Mouse (Mus musculus) layer of hippocampus, postnatal 14 days (tissue): Measurements from ENCODE around the gene Atp1a3. TPM values are rescaled to one million over a fixed set of nuclear protein-coding genes. Genes with fewer than 3 reads are reported as not detected.

ENCODE experiments used
- DNase-seq, 2 experiments: peaks; one replicate each; pipeline ENCODE4 v3.0.0; 2021 to 2022; ENCODE audit warnings: low spot score in 2 of 2, mixed read lengths in 1 of 2
- total RNA-seq, 2 experiments: library from RNA; stranded (reverse); gene quantifications; 2 replicates each; pipeline ENCODE4 v1.2.3; 2021

The Atp1a3 gene
- total RNA-seq, 2 experiments from 2014 or later, result 2,620 to 2,738 TPM

- DNase-seq, result no peak
Measured at GRCm38 (mm10) chr7:25006171-25006570, 413 bp upstream of the Atp1a3 start.

DNA sequence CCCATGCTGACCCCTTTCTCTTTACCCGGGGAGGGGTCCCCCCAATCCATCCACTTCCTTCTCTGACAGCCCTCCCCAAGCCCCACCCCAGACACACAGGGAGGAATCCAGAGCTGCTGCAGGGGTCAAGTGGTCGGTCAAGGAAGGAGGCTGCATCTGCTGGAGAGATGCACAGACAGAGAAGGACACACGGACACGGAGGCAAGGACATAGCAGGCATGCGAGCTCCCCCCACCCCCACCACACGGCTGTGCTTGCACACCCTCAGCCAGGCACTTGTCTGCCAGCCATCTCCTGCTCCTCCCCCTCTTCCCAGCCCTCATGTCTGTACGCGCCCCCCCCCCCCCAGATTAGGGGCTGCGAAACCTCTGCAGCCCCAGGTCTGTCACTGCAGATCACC lies 952 bp downstream of the Atp1a3 start:
- DNase-seq, result no peak

DNA sequence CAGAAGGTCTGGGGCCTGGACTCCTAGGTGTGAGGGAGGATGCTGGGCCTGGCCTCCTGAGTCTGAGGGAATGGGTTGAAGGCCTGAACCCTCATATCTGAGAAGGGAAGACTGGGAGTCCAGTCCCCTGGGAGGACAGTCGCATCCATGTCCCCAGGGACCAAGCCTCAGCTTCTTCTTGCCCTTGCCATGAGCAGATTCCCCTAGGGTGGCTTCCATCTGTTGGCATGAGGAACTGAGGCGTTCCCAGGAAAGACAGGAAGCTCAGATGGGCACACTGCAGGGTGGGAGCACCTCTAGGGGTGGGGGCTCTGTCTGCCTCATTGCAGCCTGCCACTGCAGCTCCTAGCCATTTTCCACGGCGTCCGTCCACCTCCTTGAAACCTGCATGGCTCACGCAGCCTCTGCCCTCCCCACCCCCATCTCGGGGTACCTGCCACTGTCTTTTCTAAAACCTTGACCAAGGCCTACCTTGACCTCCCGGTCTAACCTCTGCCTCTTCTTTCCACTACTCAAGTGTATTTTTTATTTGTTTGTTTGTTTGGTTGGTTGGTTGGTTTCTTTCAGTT lies 1.9 kb downstream of the Atp1a3 start:
- DNase-seq, result no peak

GRCm38 (mm10) chr7:25003291-25003690 lies 2.5 kb downstream of the Atp1a3 start:
- DNase-seq, result no peak

GRCm38 (mm10) chr7:25000711-25001110 lies 5.0 kb downstream of the Atp1a3 start:
- no peak for DNase-seq

DNA sequence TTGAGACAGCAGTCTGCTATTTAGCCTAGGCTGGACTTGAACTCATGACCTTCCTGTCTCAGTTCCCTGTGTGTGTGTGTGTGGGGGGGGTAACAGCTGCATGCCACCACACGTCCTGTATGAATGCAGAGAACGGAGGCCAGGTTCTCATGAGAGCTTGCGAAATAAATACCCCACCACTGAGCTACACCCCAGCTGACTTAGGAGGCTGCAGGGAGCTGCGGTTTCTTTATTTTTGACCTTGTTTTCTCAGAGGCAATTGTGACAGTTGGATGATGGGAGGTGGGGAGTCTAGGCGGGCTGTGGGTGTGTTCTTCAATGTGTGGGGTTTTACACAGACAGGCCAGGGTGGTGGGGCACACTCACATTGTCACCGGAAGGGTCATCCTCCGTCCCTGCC lies 5.5 kb downstream of the Atp1a3 start:
- DNase-seq, result no peak

GRCm38 (mm10) chr7:24993081-24993480 lies 12.7 kb downstream of the Atp1a3 start:
- DNase-seq, result no peak

DNA sequence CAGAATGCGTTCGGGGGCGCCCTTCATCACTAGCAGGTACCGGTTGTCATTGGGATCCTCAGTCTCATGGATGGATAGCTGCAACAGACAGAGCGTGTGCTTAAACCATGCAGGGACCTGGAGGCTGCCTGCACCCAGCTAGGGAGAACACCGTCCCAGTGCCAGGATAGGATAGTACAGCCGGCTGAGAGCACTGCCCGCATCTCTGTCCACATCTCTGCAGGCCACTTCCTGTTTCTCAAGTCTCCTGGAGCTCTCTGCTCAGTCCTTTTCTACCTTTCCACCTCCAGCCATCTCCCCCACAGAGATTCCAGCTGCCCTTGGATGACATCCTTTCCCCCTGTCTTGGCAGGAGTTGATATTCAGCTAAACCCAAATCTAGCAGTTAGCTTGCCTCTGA lies 15.3 kb downstream of the Atp1a3 start:
- DNase-seq, result no peak

GRCm38 (mm10) chr7:24987941-24988340 lies 17.8 kb downstream of the Atp1a3 start:
- no peak for DNase-seq

GRCm38 (mm10) chr7:24985799-24986198 lies 20.0 kb downstream of the Atp1a3 start:
- DNase-seq, result no peak

DNA sequence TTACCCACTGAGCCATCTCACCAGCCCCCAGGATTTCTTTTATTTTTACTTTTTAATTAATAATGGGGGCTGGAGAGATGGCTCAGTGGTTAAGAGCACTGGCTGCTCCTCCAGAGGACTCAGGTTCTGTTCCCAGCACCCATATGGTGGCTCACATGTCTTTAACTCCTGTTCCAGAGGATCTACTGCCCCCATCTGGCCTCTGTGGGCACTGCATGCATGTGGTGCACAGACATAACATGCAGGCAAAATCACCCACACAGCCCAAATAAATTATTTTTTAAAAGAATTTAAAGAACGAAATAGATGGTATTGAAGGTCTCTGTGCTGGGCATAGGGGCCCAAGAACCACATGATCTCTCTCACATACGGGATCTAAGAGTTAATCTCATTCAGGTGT lies 21.5 kb downstream of the Atp1a3 start:
- DNase-seq, result no peak

GRCm38 (mm10) chr7:24983396-24983795 lies 22.4 kb downstream of the Atp1a3 start:
- no peak for DNase-seq

DNA sequence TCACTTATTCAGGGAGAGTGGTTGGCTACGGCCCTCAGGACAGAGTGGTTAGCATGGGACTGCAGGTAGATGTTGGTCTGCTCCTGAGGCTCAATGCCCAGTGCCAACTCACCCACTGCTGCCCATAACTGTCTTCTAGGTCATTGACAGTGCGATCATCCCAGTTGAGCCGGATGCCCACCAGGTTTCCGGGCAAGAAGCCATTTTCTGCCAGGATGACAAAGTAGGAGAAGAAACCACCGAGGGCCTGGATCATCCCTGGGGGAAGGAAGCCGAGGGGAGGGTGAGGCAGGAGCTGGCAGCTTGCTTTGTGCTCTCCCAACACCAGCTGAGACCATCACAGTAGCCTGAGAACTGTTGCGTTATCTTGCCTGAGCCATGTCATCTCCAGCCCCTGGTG lies 25.3 kb downstream of the Atp1a3 start:
- no peak for DNase-seq

- no peak for DNase-seq
Measured at GRCm38 (mm10) chr7:24978781-24979180, 27.0 kb downstream of the Atp1a3 start.

GRCm38 (mm10) chr7:24974893-24975595 lies 30.7 kb downstream of the Atp1a3 start:
- no peak for DNase-seq

- no peak for DNase-seq
Measured at GRCm38 (mm10) chr7:24973902-24974301, 31.9 kb downstream of the Atp1a3 start.

GRCm38 (mm10) chr7:24973208-24973607 lies 32.5 kb downstream of the Atp1a3 start:
- DNase-seq, result no peak

DNA sequence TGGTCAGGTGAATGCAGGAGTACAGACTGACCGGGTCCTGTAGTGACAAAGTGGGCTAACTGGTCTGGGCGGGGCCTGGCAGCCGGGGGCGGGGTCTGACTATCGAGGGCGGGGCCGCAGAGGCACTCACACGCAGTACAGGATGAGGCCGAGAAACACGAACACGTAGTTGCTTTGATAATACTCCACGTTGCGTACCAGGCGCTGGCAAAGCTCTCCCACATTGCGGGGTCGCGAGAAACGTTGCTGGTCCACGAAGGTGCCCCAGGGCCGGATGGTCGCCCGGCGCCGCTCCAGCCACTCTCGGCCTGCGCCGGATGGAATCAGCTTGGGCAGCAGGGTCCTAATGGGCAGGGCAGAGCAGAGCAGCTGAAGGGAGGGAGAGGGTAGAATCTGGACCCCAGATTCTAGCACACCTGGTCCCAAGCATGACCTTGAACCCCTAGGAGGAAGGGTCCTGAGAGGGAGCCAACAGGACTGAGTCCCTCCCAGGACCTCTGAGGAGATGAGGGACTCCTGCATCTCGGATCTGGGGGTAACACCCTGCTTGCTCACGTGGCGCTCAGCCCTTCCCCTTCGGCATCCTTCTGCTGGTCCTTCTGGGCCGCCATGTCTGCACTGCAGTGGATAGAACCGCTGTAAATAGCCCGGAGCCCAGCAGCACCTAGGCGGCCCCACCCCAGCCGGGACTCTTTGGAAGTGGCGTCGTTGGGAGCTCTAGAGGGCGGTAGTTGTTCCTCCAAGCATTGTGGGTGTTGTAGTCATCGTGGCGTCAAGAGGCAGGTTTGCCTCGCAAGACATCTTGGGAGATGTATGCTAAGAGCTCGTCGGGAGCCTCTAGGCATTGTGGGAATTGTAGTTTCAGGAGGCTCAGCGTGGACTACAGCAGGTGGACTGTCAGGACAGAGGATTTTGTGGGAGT lies 33.5 kb downstream of the Atp1a3 start, which contains the start of gene Rabac1:
Gene Rabac1, minus strand, starts transcription at position 783 of the 922 bp plus-strand sequence.
- DNase-seq, result peak; percentile 89 to 96

DNA sequence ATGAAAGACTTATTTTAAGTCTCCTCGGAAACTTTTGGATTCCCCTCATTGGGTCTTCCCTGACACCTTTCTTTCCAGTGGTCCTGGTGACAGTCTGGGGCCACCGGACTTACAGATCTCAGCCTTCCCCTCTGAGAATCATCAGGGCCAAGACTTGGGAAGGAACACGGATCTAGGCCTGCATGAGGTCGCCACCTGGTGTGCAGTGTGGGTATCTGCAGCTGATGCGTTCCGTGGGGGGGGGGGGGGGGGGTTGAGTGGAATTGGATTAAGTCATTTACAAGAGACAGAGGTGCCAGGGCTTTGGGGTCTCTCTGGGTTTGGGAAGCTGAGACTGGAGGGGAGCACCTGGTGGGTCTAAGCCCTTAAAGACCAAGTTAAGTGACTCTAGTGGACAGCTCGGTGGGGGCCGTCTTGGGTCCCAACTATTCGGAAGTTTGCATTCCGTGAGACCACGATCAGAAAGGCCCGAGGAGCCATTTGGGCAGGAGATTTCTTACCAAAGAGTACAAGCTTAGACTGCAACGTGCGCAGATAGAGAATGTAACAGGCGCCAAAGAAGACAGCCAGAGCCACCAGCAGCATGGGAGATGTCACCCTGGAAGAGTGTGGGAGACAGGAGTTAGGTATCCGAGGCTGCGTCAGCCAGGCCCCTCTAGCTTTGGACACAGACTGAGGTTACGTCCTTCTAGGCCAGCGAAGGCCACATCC lies 34.3 kb downstream of the Atp1a3 start:
- peak in 1 of 2 experiments; percentile 54 for DNase-seq

- DNase-seq, result no peak
Measured at GRCm38 (mm10) chr7:24970341-24970740, 35.4 kb downstream of the Atp1a3 start.

DNA sequence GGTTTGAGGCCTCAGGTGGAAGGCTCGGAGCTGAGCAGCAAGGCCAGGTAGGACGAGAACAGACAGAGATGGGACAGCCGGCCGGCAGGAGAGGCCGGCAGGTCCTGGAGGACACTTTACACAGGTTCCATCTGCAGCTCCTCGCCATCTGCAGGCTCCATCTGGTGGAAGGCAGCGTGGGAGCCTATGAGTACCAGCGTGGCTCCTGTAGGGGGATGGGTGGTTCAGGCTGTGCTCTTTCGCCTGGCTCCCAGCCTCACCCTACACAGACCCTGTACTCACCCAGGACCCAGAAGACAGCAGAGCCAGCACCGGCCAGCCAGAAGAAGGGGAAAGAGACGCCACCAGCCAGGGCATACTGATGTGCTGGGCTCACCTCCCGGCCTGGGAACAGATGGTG lies 36.0 kb downstream of the Atp1a3 start:
- peak in 1 of 2 experiments; percentile 65 for DNase-seq
